Mouse (Mus musculus) adrenal gland, adult 8-10 months (tissue): ENCODE measurements around the gene Srcin1. TPM values are rescaled to one million over a fixed set of nuclear protein-coding genes. Genes with fewer than 3 reads are reported as not detected.
A peak's percentile ranks its signal among the peaks of the same experiment; 100 is the strongest.

Experiments used
- DNase-seq: peaks from one replicate; pipeline ENCODE4 v3.0.0; 2022
- total RNA-seq, 4 experiments: library from RNA; stranded (reverse); gene quantifications; 2 replicates each; pipeline ENCODE4 v1.2.4; 2022

Srcin1 gene
- total RNA-seq, 4 experiments from 2014 or later = 10.7 to 37.6 (median 19.9) TPM

- DNase-seq = no peak
Measured at GRCm38 (mm10) chr11:97578286-97578685, 2.3 kb upstream of the Srcin1 start.

- DNase-seq = no peak
Measured at GRCm38 (mm10) chr11:97575638-97576037, 348 bp downstream of the Srcin1 start.

- no peak for DNase-seq
Measured at GRCm38 (mm10) chr11:97575075-97575474, 911 bp downstream of the Srcin1 start.

GRCm38 (mm10) chr11:97574551-97575051, 1.4 kb downstream of the Srcin1 start:
- no peak for DNase-seq

- no peak for DNase-seq
Measured at GRCm38 (mm10) chr11:97573891-97574550, 2.0 kb downstream of the Srcin1 start.

GRCm38 (mm10) chr11:97572895-97573480, 3.0 kb downstream of the Srcin1 start:
- no peak for DNase-seq

GRCm38 (mm10) chr11:97572089-97572345, 4.0 kb downstream of the Srcin1 start:
- no peak for DNase-seq

- DNase-seq = no peak
Measured at GRCm38 (mm10) chr11:97571266-97572088, 4.5 kb downstream of the Srcin1 start.

- DNase-seq = no peak
Measured at GRCm38 (mm10) chr11:97570493-97571137, 5.4 kb downstream of the Srcin1 start.

- DNase-seq = no peak
Measured at GRCm38 (mm10) chr11:97569806-97570205, 6.2 kb downstream of the Srcin1 start.

- DNase-seq = no peak
Measured at GRCm38 (mm10) chr11:97569301-97569724, 6.7 kb downstream of the Srcin1 start.

- DNase-seq = no peak
Measured at GRCm38 (mm10) chr11:97568729-97569128, 7.3 kb downstream of the Srcin1 start.

- no peak for DNase-seq
Measured at GRCm38 (mm10) chr11:97567480-97567879, 8.5 kb downstream of the Srcin1 start.

- no peak for DNase-seq
Measured at GRCm38 (mm10) chr11:97566551-97566950, 9.4 kb downstream of the Srcin1 start.

GRCm38 (mm10) chr11:97563730-97564129, 12.3 kb downstream of the Srcin1 start:
- DNase-seq = no peak

GRCm38 (mm10) chr11:97562536-97562935, 13.4 kb downstream of the Srcin1 start:
- DNase-seq = peak; percentile 84

GRCm38 (mm10) chr11:97560210-97560963, 15.6 kb downstream of the Srcin1 start:
- DNase-seq = no peak

GRCm38 (mm10) chr11:97559549-97559948, 16.4 kb downstream of the Srcin1 start:
- DNase-seq = no peak

GRCm38 (mm10) chr11:97557885-97558284, 18.1 kb downstream of the Srcin1 start:
- DNase-seq = no peak

- DNase-seq = no peak
Measured at GRCm38 (mm10) chr11:97556569-97557408, 19.2 kb downstream of the Srcin1 start.

- no peak for DNase-seq
Measured at GRCm38 (mm10) chr11:97555144-97555543, 20.8 kb downstream of the Srcin1 start.
